Mouse (Mus musculus) cerebellum, adult (tissue): Measurements from ENCODE around the gene Nkd1.

Source experiments
- ATAC-seq: cut with Nextera tagmentation; 2 replicates; pipeline ENCODE4 v1.9.2; 2017; ENCODE audit warnings: mild to moderate bottlenecking, moderate library complexity, mixed read lengths; ENCODE audit not compliant: insufficient number of reproducible peaks, low FRiP score, low TSS enrichment

Nkd1 gene

DNA sequence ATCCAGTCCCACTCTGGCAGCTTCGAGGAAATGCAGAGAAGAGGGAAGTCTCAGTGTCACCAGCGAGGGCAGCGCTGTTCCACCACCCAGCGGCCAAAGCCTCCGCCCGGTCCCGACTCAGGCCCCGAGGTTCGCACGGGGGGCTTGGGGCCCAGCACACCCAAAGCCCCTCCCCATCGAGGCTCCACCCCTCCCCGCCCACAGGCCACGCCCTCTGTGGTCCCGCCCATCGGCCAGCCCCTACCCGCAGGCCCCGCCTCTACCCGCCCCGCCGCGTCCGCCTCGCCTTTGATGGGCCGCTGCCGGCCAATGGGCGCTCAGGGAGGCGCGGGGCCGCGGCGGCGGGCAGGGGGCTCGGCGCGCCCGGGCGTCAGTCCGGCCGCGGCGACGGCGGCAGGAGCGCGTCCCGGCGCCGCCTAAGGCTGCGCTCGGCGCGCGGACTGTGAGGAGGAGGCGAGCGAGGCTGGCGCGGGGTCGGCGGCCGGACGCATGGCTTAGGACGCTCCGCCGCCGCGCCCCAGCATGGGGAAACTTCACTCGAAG is at the start of gene Nkd1:
Gene Nkd1, plus strand, starts transcription at position 370 of the 543 bp plus-strand sequence.
- peak; percentile 50 for ATAC-seq

GRCm38 (mm10) chr8:88481290-88481689 is 39.9 kb upstream of the Nkd1 start:
- ATAC-seq = no peak

GRCm38 (mm10) chr8:88488391-88488829 is 32.7 kb upstream of the Nkd1 start:
- no peak for ATAC-seq

DNA sequence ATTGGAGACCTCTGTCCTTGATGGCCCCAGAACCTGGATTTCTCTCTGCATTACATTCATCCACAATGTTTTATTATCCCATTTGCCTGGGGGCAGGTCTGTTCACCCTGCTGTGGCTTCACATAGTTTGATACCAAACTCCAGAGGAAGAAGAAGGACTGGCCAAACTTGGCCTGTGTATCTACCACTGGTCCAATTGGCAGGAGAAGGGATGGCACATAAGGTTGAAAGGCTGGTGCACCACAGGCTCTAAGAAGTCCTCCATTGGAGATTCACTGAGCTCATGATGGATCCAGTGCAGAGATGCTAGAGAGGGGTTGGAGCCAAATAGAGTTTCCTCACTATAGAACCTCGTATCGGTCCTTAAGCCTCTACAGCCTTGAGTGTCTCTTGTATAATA is 27.1 kb upstream of the Nkd1 start:
- ATAC-seq = no peak

GRCm38 (mm10) chr8:88495071-88495805 is 25.9 kb upstream of the Nkd1 start:
- ATAC-seq = no peak

GRCm38 (mm10) chr8:88502143-88502542 is 19.0 kb upstream of the Nkd1 start:
- ATAC-seq = no peak

- no peak for ATAC-seq
Measured at GRCm38 (mm10) chr8:88506981-88507380, 14.2 kb upstream of the Nkd1 start.

- no peak for ATAC-seq
Measured at GRCm38 (mm10) chr8:88511061-88511460, 10.1 kb upstream of the Nkd1 start.

DNA sequence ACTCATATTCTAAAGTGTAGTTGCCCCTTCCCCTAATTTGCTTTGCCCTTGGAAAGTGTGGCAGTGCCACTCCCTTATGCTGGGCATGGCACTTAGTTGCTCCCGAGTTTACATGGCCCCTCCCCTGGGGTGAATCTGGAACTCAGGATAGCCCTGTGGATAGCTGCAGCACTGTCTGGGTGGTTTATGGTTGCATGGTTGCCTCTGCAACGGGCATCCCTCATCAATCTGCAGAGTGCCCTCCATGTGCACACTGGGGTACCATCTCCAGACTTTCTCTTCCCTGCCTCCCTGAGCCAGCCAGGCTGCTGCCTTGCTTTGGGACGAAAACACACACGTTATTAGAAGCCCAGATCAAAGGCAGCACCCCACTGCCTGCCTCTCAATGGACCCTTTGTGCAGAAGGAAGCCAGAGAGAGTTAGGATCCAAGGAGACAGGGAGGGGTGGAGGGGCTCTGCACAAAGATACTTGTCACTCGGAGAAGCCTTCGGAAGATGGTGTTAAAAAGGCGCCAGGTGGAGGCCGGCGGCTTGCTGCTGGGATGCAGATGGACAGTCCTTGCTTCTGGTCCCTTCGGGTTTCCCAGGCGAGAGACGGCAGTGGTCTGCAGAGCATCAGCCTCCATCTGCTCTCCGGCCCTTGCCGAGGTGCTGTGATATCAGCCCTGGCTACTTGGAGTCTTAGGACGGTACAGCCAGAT is 8.9 kb upstream of the Nkd1 start:
- peak; percentile 46; the same call in 1 of the 2 replicates for ATAC-seq

- ATAC-seq = no peak
Measured at GRCm38 (mm10) chr8:88518047-88518446, 3.1 kb upstream of the Nkd1 start.

DNA sequence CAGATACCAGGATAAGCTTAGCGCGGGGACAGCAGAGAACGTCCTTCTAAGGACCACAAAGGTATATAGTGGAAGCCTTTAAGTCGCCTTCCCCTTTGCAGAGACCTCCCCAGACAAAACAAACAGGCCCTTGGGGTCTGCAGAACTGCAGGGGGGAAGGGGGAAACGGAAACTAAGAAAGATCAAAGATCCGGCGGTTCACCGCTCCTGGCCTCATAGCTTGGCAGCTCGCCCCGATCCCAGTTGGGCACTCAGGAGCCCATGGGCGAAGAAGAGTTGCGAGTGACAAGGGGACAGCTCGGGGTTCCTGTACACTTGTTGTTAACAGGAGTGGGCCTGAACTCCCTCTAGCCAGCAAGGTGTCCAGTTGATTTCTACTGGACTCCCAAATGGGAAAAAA is 773 bp upstream of the Nkd1 start:
- no peak for ATAC-seq

DNA sequence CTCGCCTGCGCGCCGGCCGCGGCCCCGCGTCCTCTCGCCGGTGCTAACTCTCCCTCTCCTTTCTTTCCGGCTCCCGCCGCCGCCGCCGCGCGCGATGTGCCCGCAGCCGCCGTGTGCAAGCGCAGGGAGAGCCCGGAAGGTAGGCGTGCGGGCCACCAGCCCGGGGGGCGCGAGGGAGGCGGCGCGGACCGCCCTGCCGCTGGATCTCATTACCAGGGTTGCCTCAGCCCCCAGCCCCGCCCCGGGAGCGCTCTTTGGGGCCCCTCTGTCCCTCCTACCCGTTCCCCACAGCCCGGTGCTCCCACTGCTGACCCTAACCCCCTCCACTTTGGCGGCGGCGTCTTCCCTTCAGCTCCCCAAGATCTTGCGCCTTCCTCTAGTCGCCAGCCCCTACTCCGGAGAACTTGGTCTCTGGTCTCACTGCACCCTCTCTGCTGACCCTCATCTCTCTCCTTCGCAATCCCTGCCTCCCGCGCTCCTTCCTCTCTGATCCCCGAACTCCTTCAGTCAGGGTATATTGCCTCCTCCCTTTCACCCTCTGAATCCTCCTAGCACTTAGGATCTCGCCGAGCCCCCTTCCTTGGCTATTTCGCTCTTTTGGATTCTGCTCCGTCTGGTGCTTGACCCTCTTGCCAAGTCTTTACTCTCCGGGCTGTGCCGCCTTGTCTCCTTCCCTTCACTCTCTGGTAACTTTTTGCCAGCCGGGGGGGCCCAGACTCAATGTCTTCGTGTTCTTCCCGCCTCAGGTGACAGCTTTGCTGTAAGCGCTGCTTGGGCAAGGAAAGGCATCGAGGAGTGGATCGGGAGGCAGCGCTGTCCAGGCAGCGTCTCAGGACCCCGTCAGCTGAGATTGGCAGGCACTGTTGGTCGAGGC is 624 bp downstream of the Nkd1 start:
- peak; percentile 19 for ATAC-seq

- ATAC-seq = no peak
Measured at GRCm38 (mm10) chr8:88522433-88523030, 1.4 kb downstream of the Nkd1 start.

GRCm38 (mm10) chr8:88523621-88524020 is 2.5 kb downstream of the Nkd1 start:
- ATAC-seq = no peak

DNA sequence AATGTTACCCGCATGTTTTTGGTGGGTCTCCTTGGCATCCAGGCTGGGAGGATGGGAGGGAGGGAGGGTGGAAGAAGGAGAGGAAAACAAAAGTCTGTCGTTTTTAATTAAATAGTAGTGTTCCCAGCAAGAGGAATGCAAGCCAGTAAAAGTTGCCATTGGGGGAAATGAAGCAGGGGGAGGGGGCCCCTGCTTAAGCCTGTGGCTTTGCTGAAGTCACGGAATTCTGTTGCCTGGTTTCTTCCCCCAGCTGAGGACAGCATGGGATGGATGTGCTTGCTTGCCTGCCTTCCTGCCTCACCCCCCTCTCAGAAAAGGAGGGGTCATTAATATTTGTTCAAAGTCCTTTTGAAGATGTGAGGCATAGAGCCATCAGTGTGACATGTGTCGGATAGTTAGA is 3.0 kb downstream of the Nkd1 start:
- no peak for ATAC-seq

DNA sequence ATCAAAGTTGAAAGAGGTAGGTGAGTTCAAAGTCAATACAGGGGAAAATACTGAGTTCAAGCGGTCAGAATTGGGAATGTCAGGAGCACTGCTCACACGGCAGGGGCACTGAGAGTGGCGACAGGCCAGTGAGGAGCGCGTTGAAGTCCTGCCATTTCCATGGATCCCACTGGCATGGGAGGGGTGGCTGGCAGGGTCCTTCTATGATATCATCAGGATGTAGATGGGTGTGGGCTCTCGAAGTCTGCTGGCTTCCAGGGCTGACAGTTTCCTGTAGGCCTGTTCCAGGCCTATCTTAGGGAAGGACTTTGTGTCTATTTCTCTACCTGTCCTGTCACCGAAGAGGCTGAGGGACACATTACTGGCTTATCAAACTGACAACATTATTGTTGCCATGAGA is 3.7 kb downstream of the Nkd1 start:
- no peak for ATAC-seq

GRCm38 (mm10) chr8:88526296-88526695 is 5.1 kb downstream of the Nkd1 start:
- no peak for ATAC-seq

- no peak for ATAC-seq
Measured at GRCm38 (mm10) chr8:88528186-88528585, 7.0 kb downstream of the Nkd1 start.

DNA sequence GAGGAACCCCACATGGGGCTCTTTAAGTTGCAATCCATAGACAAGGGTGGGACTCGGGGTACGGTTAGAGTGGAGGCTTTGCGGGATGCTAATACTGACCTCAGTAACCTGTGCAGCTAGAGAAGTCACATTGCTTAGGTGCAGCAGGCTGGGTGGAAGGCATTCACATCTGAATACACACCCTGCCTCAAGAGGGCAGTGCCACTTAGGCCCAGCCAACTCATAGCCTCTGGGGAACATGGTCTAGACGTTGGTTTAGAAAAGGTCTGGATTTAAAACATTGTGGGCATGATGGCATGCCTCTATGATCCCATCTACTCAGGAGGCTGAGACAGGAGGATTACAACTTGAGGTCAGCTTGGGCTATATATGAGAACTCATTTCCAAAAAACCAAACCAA is 8.6 kb downstream of the Nkd1 start:
- no peak for ATAC-seq

GRCm38 (mm10) chr8:88537081-88537480 is 15.9 kb downstream of the Nkd1 start:
- ATAC-seq = no peak
